Comparison of ENCODE assay signal across 20 mouse cellular contexts in the genomic region with DNA sequence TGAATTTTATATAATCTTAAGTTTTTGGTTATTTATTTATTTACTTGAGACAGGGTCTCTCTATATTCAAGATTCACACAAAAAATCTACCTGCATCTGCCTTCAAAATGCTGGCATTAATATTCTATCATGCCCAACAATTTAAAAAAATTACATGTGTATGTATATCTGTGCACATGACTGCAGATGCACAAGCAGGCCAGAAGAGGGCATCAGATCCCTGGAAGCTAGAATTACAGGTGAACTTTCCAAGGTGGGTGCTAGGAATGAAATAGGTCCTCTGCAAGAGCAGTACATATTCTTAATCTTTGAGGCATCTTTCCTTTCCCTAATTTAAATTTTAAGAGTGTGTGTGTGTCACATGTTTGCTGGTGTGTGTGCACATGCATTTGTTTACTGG. TPM values are rescaled to one million over a fixed set of nuclear protein-coding genes. Genes with fewer than 3 reads are reported as not detected.
DNase-seq lines count a peak whose midpoint lies in the region; ATAC-seq and TF ChIP-seq lines count a peak whose summit lies in the region.
"Had no signal": no experiment of that assay in that cellular context is flagged by ENCODE, and none has a peak within 500 bp of the region (broad histone marks: within the 10 kb centered on the region; RNA-seq: fewer than 3 reads in every experiment).

No protein-coding gene starts in this region.

- DNase-seq in kidney, postnatal 0 days (ENCODE audit: low spot score), result no peak
- no peak for DNase-seq in lung, postnatal 0 days (ENCODE audit: low spot score)
- DNase-seq in lung, adult 18-20 months, result no peak
- DNase-seq in ES-E14 (ENCODE audit: low read depth, low spot score), result no peak
- DNase-seq in stomach, postnatal 0 days (ENCODE audit: low spot score), result no peak
- no peak for DNase-seq in cerebellum, adult 18-20 months
- DNase-seq: adrenal gland, postnatal 10 days; cerebellum, adult 11-12 months; cerebellum, postnatal 25 days; gastrocnemius, postnatal 10 days; heart, adult 18-20 months; liver, embryonic 13.5 days; midbrain, embryonic 14.5 days; thymus, postnatal 4 days had no signal

- no peak overlapping the region for H3K27ac ChIP-seq in kidney, postnatal 0 days
- H3K27ac ChIP-seq in kidney, embryonic 16.5 days (ENCODE audit: low read length), result no peak overlapping the region
- no peak overlapping the region for H3K27ac ChIP-seq in lung, postnatal 0 days (ENCODE audit: low read length)
- H3K27ac ChIP-seq in ES-E14 (ENCODE audit: insufficient read depth, low read depth, low read length, poor library complexity, severe bottlenecking), result no peak overlapping the region
- H3K27ac ChIP-seq in stomach, postnatal 0 days (replicated peaks), result no peak overlapping the region
- H3K27ac ChIP-seq: hindbrain, embryonic 12.5 days; liver, embryonic 13.5 days; neural tube, embryonic 15.5 days had no signal

- H3K27me3 ChIP-seq in kidney, postnatal 0 days (ENCODE audit: insufficient read depth, low read length), result no peaks in the 10 kb centered on the region
- no peaks in the 10 kb centered on the region for H3K27me3 ChIP-seq in kidney, embryonic 16.5 days (ENCODE audit: insufficient read depth, low read length)
- no peaks in the 10 kb centered on the region for H3K27me3 ChIP-seq in lung, postnatal 0 days (replicated peaks; ENCODE audit: insufficient read depth, low read length)
- no peaks in the 10 kb centered on the region for H3K27me3 ChIP-seq in stomach, postnatal 0 days (ENCODE audit: control insufficient read depth, insufficient read depth, low read length)
- H3K27me3 ChIP-seq: hindbrain, embryonic 12.5 days; liver, embryonic 13.5 days; neural tube, embryonic 15.5 days had no signal

- H3K4me1 ChIP-seq in kidney, postnatal 0 days (replicated peaks; ENCODE audit: insufficient read depth, low read length), result 0 out of 2 replicates have a peak, but pooled peaks cover 4% of the 10 kb centered on the region
- H3K4me1 ChIP-seq in kidney, embryonic 16.5 days (ENCODE audit: insufficient read depth, low read length), result 0 out of 2 replicates have a peak, but pooled peaks cover 3% of the 10 kb centered on the region
- H3K4me1 ChIP-seq in lung, postnatal 0 days (ENCODE audit: insufficient read depth, low read depth, low read length), result no peaks in the 10 kb centered on the region
- H3K4me1 ChIP-seq in ES-E14 (ENCODE audit: control insufficient read depth in 2 of 2, insufficient read depth in 2 of 2, low read length in 2 of 2, poor library complexity in 1 of 2), result peaks cover 0 to 20% of the 10 kb centered on the region in 2 experiments; a peak in 2 of 4 replicates
- no peaks in the 10 kb centered on the region; the same call in 1 of the 2 replicates for H3K4me1 ChIP-seq in stomach, postnatal 0 days (replicated peaks; ENCODE audit: control insufficient read depth, insufficient read depth)
- H3K4me1 ChIP-seq: liver, embryonic 13.5 days; megakaryocyte, embryonic 14.5 days had no signal

- H3K36me3 ChIP-seq in kidney, postnatal 0 days (ENCODE audit: insufficient read depth, low read length), result no peaks in the 10 kb centered on the region
- no peaks in the 10 kb centered on the region for H3K36me3 ChIP-seq in kidney, embryonic 16.5 days (ENCODE audit: insufficient read depth, low read length)
- H3K36me3 ChIP-seq in lung, postnatal 0 days (ENCODE audit: insufficient read depth, low read length), result no peaks in the 10 kb centered on the region
- no peaks in the 10 kb centered on the region for H3K36me3 ChIP-seq in ES-E14 (ENCODE audit: control insufficient read depth, insufficient read depth, low read length, poor library complexity, severe bottlenecking)
- H3K36me3 ChIP-seq in stomach, postnatal 0 days (ENCODE audit: control insufficient read depth, insufficient read depth, low read length), result no peaks in the 10 kb centered on the region
- H3K36me3 ChIP-seq: hindbrain, embryonic 12.5 days; liver, embryonic 13.5 days; neural tube, embryonic 15.5 days had no signal

- in situ Hi-C loops in ES-E14 (cut with MboI; ENCODE audit: low sequenced_read_pairs in 2 of 2, unreplicated experiment in 2 of 2), result no loop called here

- peak; percentile 55 for TF ChIP-seq CTCF in kidney, postnatal 0 days (IDR thresholded peaks at IDR 0.05; ENCODE audit: low read depth)
- peak; percentile 53 for TF ChIP-seq CTCF in lung, postnatal 0 days (IDR thresholded peaks at IDR 0.05)
- TF ChIP-seq CTCF in stomach, postnatal 0 days (IDR thresholded peaks at IDR 0.05; ENCODE audit: low read depth), result peak; percentile 60

- no peak for ATAC-seq in kidney, postnatal 0 days (replicated peaks; ENCODE audit: low FRiP score, low read depth)
- ATAC-seq in kidney, embryonic 16.5 days (ENCODE audit: low FRiP score, low TSS enrichment), result no peak
- no peak for ATAC-seq in lung, postnatal 0 days
- ATAC-seq in stomach, postnatal 0 days (ENCODE audit: low FRiP score, low TSS enrichment), result no peak
- ATAC-seq: CD4-positive, CD25-positive, alpha-beta regulatory T cell, adult 4 months; inflammation-experienced regulatory T-cells, adult 6 months had no signal

- H3K9me3 ChIP-seq in kidney, postnatal 0 days (replicated peaks; ENCODE audit: low read length), result no peaks in the 10 kb centered on the region
- no peaks in the 10 kb centered on the region for H3K9me3 ChIP-seq in kidney, embryonic 16.5 days (ENCODE audit: low read length)
- H3K9me3 ChIP-seq in lung, postnatal 0 days (ENCODE audit: low read length), result no peaks in the 10 kb centered on the region
- no peaks in the 10 kb centered on the region for H3K9me3 ChIP-seq in ES-E14 (ENCODE audit: control insufficient read depth, insufficient read depth, low read depth, low read length)
- H3K9me3 ChIP-seq in stomach, postnatal 0 days (ENCODE audit: control insufficient read depth, low read length), result no peaks in the 10 kb centered on the region
- H3K9me3 ChIP-seq: hindbrain, embryonic 12.5 days; liver, embryonic 13.5 days; megakaryocyte, embryonic 14.5 days had no signal

- no peak overlapping the region for H3K4me2 ChIP-seq in kidney, postnatal 0 days (ENCODE audit: low read length)
- H3K4me2 ChIP-seq in kidney, embryonic 16.5 days (replicated peaks; ENCODE audit: low read depth, low read length), result no peak overlapping the region
- H3K4me2 ChIP-seq in lung, postnatal 0 days (replicated peaks; ENCODE audit: low read depth, low read length), result no peak overlapping the region
- no peak overlapping the region for H3K4me2 ChIP-seq in stomach, postnatal 0 days (replicated peaks; ENCODE audit: low read depth)
- H3K4me2 ChIP-seq: hindbrain, embryonic 12.5 days; liver, embryonic 13.5 days; neural tube, embryonic 15.5 days had no signal

- no peak for TF ChIP-seq EP300 in lung, postnatal 0 days (IDR thresholded peaks at IDR 0.05)
- TF ChIP-seq EP300 in stomach, postnatal 0 days (optimal IDR thresholded peaks at IDR 0.05), result no peak

- no peak overlapping the region for H3K4me3 ChIP-seq in kidney, postnatal 0 days (replicated peaks; ENCODE audit: low read depth, low read length)
- H3K4me3 ChIP-seq in kidney, embryonic 16.5 days (ENCODE audit: low read length), result no peak overlapping the region
- no peak overlapping the region for H3K4me3 ChIP-seq in lung, postnatal 0 days (ENCODE audit: low read depth, low read length)
- H3K4me3 ChIP-seq in ES-E14 (ENCODE audit: insufficient read depth in 1 of 2, low read depth in 1 of 2, low read length in 2 of 2, poor library complexity in 1 of 2, severe bottlenecking in 1 of 2), result no peak overlapping the region
- H3K4me3 ChIP-seq in stomach, postnatal 0 days (ENCODE audit: low read depth, low read length), result no peak overlapping the region
- H3K4me3 ChIP-seq: hindbrain, embryonic 12.5 days; liver, embryonic 13.5 days; megakaryocyte, embryonic 14.5 days; neural tube, embryonic 15.5 days had no signal

- no peak overlapping the region for H3K9ac ChIP-seq in kidney, postnatal 0 days (ENCODE audit: low read depth, low read length)
- H3K9ac ChIP-seq in kidney, embryonic 16.5 days (replicated peaks; ENCODE audit: low read length), result no peak overlapping the region
- H3K9ac ChIP-seq in lung, postnatal 0 days (replicated peaks; ENCODE audit: low read depth), result no peak overlapping the region
- no peak overlapping the region for H3K9ac ChIP-seq in ES-E14 (ENCODE audit: insufficient read depth, low read depth, low read length, poor library complexity, severe bottlenecking)
- no peak overlapping the region for H3K9ac ChIP-seq in stomach, postnatal 0 days (ENCODE audit: low read length)
- H3K9ac ChIP-seq: hindbrain, embryonic 12.5 days; liver, embryonic 13.5 days; neural tube, embryonic 15.5 days had no signal

TF ChIP-seq in ES-E14, 5 proteins besides CTCF, POLR2A, EP300 and RAD21:
- TF ChIP-seq MAFK (IDR thresholded peaks at IDR 0.05; ENCODE audit: insufficient read depth, low read depth, low read length), result no peak
- no peak for TF ChIP-seq CHD2 (IDR thresholded peaks at IDR 0.05; ENCODE audit: low read depth, low read length)
- TF ChIP-seq ZNF384 (IDR thresholded peaks at IDR 0.05; ENCODE audit: low read depth, low read length), result no peak
- TF ChIP-seq HCFC1 (IDR thresholded peaks at IDR 0.05; ENCODE audit: borderline replicate concordance, insufficient read depth, low read length), result no peak
- peak; percentile 48; the same call in 1 of the 2 replicates for TF ChIP-seq ZC3H11A (IDR thresholded peaks at IDR 0.05; ENCODE audit: borderline replicate concordance, low read depth, low read length)

RNA-seq across cellular contexts. Expression of gene Eln, which starts 33.8 kb away (rescaled TPM):
- polyA plus RNA-seq in kidney, postnatal 0 days (2015; fragmentation: Nextera tagmentation; extraction: Ambion mirVana), result 77.7 and 78.9 TPM in 2 replicates
- 35.9 and 46.1 TPM in 2 replicates for polyA plus RNA-seq in kidney, embryonic 16.5 days (2015; fragmentation: Nextera tagmentation; extraction: Ambion mirVana)
- polyA plus RNA-seq in lung, postnatal 0 days (2015; fragmentation: Nextera tagmentation; extraction: Ambion mirVana), result 1,769 and 1,865 TPM in 2 replicates
- total RNA-seq in ES-E14 (2012; rRNA removed), result 0.85 and 0.98 TPM in 2 replicates
- polyA plus RNA-seq in stomach, postnatal 0 days (2015; fragmentation: Nextera tagmentation; extraction: Ambion mirVana), result 254 and 340 TPM in 2 replicates
- polyA plus RNA-seq: CD4-positive, CD25-positive, alpha-beta regulatory T cell, adult 4 months had no signal
